Mouse (Mus musculus) liver, embryonic 18 days (tissue): ENCODE measurements around the gene Ncf2. TPM values are rescaled to one million over a fixed set of nuclear protein-coding genes. Genes with fewer than 3 reads are reported as not detected.

Source experiments
- polyA plus RNA-seq: library from polyadenylated mRNA; depleted of rRNA; stranded (reverse); fragments of >200 nt; gene quantifications from 2 replicates; pipeline ENCODE4 v1.2.3, GENCODE M21; 2012; rRNA removed

Gene Ncf2
- 18.3 and 18.6 TPM in 2 replicates for polyA plus RNA-seq

DNA sequence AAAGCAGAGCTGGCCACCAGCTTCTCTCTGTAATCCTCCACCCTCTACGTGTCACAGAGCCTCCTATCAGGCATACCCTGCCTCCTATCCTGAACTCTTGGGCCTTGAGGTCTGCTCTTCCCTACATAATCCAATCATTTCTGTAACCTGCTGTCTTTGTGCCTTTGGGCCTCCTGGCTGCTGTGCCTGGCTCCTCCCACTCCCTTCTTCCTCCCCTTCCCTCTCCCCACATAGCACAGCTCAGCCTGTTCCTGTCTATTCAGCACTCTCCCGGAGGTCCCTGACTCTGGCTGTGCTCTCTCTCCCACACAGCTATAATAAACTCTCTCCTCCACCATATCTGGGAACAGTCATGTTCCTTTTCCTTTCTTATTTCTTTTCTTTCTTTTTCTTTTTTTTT, at the start of gene Ncf2:
Gene Ncf2, plus strand, starts transcription at position 298 of the 400 bp plus-strand sequence.

DNA sequence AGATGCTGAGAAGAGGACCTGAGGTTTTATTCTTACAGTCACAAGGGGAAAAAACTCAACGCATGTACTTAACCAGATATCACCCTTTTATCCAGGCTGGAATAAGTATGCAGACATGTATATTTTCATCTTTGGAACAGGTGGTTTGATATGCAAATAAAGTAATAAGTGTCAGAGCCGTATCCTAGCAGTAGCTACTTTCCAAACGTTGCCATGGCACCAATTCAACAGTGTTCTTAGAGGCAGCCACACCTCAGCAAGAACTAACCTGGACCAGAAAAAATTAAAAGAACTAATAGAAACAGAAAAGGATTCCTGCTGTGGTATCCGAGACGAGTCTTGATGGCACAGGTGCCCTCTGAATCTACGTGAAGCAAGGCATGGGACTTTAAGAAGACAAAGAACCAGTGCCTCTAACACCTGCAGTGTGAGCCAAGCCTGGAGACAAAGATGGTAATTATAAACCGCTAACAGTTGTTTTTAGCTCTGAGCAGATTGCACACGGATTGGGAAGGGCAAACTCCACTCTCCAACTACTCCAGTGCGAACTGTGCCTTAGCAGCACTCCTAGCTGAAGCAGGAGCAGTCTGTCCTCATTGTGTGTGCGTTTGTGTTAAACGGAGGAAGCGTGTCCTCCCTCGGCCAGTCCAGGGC, 49.6 kb upstream of the Ncf2 start, which contains the start of gene Apobec4:
Gene Apobec4, plus strand, starts transcription at position 240 of the 654 bp plus-strand sequence.

GRCm38 (mm10) chr1:152766032-152766772, 33.8 kb upstream of the Ncf2 start, which contains the start of the genes Rgl1 and Arpc5:
Rgl1 (minus strand) TSS chr1:152766351.
Arpc5 (plus strand) TSS chr1:152766542.

Other genes starting within 250 kb of the Ncf2 start
- gene Apobec4, start 49.6 kb upstream of the Ncf2 start, polyA plus RNA-seq, result not detected in 2 replicates
- 8.5 and 8.9 TPM in 2 replicates for gene Rgl1, start 33.8 kb upstream of the Ncf2 start, polyA plus RNA-seq
- gene Arpc5, start 33.7 kb upstream of the Ncf2 start, polyA plus RNA-seq, result 75.4 and 81.9 TPM in 2 replicates
- 8.8 and 10.8 TPM in 2 replicates for gene Smg7, start 102.5 kb downstream of the Ncf2 start, polyA plus RNA-seq
- gene Nmnat2, start 154.8 kb downstream of the Ncf2 start, polyA plus RNA-seq, result 0.04 and 0.09 TPM in 2 replicates